Mouse (Mus musculus) brown adipose tissue, adult 24 weeks (tissue): Measurements from ENCODE around the gene Zcchc17. TPM values are rescaled to one million over a fixed set of nuclear protein-coding genes. Genes with fewer than 3 reads are reported as not detected.

Experiments
- H3K27ac ChIP-seq: fragments of 200-500 bp; replicated peaks from 2 replicates; pipeline ENCODE4 v1.5.1; 2012; ENCODE audit warnings: low read depth, mild to moderate bottlenecking, low read length
- H3K4me1 ChIP-seq: fragments of 200-500 bp; 2 replicates; pipeline ENCODE4 v1.6.1; 2012; ENCODE audit warnings: low read length, mixed read lengths; ENCODE audit not compliant: control insufficient read depth, insufficient read depth, insufficient read length
- H3K4me3 ChIP-seq: fragments of 200-500 bp; 2 replicates; pipeline ENCODE4 v1.5.1; 2012; ENCODE audit warnings: low read depth, mild to moderate bottlenecking, low read length, moderate library complexity; ENCODE audit not compliant: insufficient read depth
- polyA plus RNA-seq: library from polyadenylated mRNA; stranded (reverse); fragments of >200 nt; gene quantifications from 2 replicates; pipeline ENCODE4 v1.2.4, GENCODE M21; 2012; ENCODE audit not compliant: missing spikeins, insufficient read depth, insufficient read length

Gene Zcchc17
- polyA plus RNA-seq: 31.0 and 36.4 TPM in 2 replicates

DNA sequence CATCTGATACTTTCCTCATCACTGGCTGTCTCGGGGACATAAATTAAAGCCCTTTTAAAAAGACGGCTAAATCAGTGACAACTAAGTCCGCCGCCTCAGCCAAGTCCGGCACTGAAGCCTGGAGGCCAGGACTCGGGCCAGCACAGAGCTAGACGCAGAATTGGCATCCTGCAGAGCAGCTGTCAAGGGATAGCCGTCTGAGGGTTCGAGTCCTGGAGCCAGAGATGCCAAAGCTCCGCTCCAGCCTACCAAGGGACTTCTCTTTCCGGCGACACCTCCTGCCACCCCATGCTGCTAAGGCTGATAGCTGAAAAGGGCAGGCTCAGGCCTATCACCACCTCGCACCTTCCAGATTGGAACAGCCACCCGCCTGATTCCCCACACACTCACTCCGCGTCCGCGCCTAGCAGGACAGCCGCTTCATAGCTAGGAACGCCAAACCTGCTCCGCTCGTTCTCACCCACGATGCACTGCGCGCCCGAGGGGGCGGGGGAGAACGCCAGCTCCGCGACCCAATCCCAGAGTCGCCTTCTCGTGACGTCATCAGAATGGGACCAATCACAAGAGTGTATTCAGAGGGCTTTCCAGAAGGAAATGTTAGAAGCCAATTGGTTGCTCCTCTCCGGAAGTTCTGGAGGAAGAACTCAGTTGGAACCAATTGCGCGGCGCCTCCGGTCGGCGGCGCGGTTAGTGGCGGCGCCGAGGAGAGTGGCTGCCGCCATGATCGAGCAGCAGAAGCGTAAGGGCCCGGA lies at the start of gene Zcchc17, which contains the start of gene Snrnp40:
Gene Zcchc17 (minus strand): TSS at position 458 of the 752 bp plus-strand sequence.
Gene Snrnp40 (plus strand): TSS at position 647 of the 752 bp plus-strand sequence.
- peak within 1 kb of the TSS; percentile 89 for H3K4me3 ChIP-seq
- peaks cover 4% of the 10 kb centered on the region; the same call in 1 of the 2 replicates for H3K4me1 ChIP-seq
- peak within 1 kb of the TSS; percentile 72 for H3K27ac ChIP-seq

GRCm38 (mm10) chr4:130391265-130391664 lies 31.5 kb upstream of the Zcchc17 start:
- Histone ChIP-seq H3K4me1 (peaks cover 5% of the 10 kb centered on the region; the same call in 1 of the 2 replicates), H3K4me3 (no peak overlapping the region), H3K27ac (0 out of 2 replicates have a peak overlapping the region, but pooled peaks have one; percentile 31)

DNA sequence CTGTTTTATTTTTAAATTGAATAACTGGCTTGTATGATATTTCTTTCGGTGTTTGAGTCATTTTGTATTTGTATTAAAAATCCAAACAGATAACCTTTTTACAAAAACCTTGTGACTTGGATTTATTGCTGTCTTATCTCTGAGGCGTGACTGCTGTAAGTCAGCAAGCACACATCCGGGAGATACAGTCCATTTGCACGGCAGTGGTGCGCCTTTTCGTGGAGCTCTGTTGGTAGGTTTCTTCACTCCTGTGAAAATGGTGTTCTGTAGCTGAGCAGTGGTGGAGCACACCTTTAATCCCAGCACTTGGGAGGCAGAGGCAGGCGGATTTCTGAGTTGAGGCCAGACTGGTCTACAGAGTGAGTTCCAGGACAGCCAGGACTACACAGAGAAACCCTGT lies 30.2 kb upstream of the Zcchc17 start:
- Histone ChIP-seq H3K4me1 (peaks cover 5% of the 10 kb centered on the region), H3K27ac (no peak overlapping the region; the same call in 1 of the 2 replicates), H3K4me3 (no peak overlapping the region)

DNA sequence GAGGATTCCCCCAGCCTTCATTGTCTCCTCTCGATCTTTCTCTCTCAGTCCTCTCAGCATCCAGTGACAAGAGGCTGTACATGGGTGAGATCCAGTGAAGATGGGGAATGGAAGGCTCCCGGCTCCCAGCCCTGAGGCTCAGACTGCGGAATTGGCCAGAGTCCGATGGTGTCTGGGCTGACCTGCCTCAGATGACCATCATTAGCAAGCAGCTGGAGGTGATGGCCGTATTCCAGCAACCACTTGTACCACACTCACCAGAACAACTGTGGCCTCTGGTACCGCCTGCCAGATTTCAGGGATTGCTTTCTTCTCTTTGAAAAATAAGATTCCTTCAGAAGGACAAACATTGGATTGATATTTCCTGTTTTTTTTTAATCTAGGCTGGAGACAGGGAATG lies 29.8 kb upstream of the Zcchc17 start:
- Histone ChIP-seq H3K27ac (peak overlapping the region; percentile 50; the same call in 1 of the 2 replicates), H3K4me3 (no peak overlapping the region), H3K4me1 (peaks cover 5% of the 10 kb centered on the region)

DNA sequence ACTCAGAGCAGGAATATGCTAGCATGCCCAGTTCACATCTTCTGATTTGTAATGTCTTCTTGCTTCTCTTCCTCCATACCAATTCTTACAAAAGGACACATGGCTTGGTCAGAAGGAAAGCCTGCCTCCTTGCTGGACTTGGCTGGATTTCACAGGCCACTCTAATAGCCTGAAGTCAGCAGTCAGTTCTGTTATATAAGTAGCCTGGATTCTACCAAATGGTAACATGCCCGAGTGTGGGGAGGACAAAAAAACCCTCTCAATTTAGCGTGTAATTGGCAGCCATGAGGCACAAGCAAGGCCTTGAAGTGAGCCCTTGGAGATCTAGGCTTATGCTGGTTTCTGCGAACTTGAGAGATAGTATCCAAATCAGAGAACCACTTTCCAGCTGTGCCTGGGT lies 27.5 kb upstream of the Zcchc17 start:
- H3K4me3 ChIP-seq: no peak overlapping the region
- H3K27ac ChIP-seq: peak overlapping the region; percentile 90
- H3K4me1 ChIP-seq: peaks cover 5% of the 10 kb centered on the region

DNA sequence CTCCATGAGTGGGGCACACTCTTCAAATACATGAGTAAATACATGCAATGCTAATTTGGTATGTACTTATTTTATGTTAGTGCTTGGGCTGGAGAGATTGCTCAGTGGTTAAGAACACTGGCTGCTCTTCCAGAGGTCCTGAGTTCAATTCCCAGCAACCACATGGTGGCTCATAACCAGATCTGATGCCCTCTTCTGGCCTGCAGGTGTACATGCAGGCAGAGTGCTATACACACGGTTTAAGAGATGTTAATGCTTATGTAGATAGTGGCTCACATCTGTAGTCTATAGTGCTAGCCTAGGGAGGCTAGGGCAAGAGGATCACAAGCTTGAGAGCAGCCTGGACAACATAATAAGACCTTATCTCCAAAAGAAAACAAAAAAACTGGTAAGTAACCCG lies 20.7 kb upstream of the Zcchc17 start:
- no peak overlapping the region for H3K4me3 ChIP-seq
- no peaks in the 10 kb centered on the region for H3K4me1 ChIP-seq
- H3K27ac ChIP-seq: no peak overlapping the region

GRCm38 (mm10) chr4:130379181-130379580 lies 19.4 kb upstream of the Zcchc17 start:
- H3K27ac ChIP-seq: no peak overlapping the region
- H3K4me1 ChIP-seq: no peaks in the 10 kb centered on the region
- no peak overlapping the region for H3K4me3 ChIP-seq

DNA sequence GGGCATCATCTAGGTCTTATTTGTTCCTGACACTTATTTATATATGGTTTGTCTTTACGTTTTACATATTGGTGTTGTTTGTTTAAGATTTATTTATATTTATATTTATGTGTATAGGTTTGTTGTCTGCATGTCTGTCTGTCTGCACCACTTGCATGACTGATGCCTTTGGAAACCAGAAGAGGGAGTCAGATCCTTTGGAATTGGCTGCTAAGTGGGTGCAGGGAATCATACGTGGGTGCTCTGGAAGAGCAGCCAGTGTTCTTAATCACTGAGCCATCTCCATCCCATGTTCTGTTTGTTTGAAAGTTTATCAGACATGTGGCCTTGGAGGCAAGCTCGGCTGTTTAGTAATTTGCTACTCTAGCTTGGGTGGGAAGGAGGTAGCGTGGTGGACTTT lies 17.8 kb upstream of the Zcchc17 start:
- no peaks in the 10 kb centered on the region for H3K4me1 ChIP-seq
- H3K27ac ChIP-seq: no peak overlapping the region

DNA sequence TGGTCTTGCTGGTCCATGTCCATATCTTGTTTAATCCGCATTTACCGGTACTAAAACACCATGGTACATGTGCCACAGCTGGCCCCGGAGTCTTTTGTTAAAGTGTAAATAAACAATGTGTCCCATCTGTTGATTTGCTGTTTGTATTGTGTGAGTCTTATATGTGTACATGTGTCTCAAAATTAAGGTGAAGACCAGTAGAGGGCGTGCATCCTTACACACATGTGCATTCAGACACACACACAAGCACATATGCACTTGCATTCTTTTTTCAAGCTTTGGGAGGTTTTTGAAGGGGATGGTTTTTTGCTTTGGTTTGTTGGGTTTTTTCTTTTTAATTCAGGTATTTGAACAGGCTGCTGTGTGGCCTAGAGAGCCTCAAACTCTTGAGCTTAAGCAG lies 16.9 kb upstream of the Zcchc17 start:
- H3K4me3 ChIP-seq: no peak overlapping the region
- H3K4me1 ChIP-seq: no peaks in the 10 kb centered on the region
- no peak overlapping the region for H3K27ac ChIP-seq

More for the DNA sequence above, 17.8 kb upstream of the Zcchc17 start:
- no peak overlapping the region for H3K4me3 ChIP-seq

- H3K27ac ChIP-seq: no peak overlapping the region
- H3K4me3 ChIP-seq: peak overlapping the region; percentile 80
- H3K4me1 ChIP-seq: peaks cover 4% of the 10 kb centered on the region; the same call in 1 of the 2 replicates
These were observed 471 bp upstream of the Zcchc17 start for GRCm38 (mm10) chr4:130360238-130360590.

DNA sequence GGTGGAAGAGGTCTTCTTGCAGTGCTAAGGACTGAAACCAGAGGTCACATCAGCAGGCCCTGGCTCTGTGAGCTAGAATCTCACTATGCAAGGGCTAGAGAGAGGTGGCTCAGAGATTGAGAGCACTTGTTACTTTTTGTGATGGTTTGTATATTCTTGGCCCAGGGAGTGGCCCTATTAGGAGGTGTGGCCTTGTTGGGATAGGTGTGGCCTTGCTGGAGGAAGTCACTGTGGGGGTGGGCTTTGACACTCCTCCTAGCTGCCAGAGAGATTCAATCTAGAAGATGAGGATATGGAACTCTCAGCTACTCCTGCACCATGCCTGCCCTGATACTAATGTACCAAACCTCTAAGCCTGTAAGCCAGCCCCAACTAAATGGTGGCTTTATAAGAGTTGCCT lies 1.8 kb downstream of the Zcchc17 start:
- H3K4me1 ChIP-seq: peaks cover 4% of the 10 kb centered on the region; the same call in 1 of the 2 replicates
- H3K27ac ChIP-seq: no peak overlapping the region
- no peak overlapping the region for H3K4me3 ChIP-seq

DNA sequence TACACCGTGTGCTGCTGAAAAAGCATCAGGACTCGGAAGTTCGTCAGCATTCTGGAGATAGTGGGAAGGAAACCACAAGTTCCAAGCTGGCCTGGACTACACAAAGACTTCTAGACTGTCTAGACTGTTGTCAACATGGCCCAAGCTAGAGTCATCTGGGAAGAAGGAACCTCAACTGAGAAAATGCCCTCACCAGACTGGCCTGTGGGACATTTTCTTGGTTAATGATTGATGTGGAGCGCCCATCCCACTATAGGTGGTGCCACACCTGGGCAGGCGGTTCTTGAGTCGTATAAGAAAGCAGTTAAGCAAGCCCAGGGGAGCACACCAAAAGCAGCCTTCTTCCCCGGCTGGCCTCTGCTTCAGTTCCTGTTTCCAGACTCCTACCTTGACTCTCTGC lies 7.2 kb downstream of the Zcchc17 start:
- Histone ChIP-seq H3K4me3 (no peak overlapping the region), H3K27ac (no peak overlapping the region), H3K4me1 (no peaks in the 10 kb centered on the region)

GRCm38 (mm10) chr4:130350690-130351422 lies 8.9 kb downstream of the Zcchc17 start:
- no peak overlapping the region for H3K4me3 ChIP-seq
- no peak overlapping the region for H3K27ac ChIP-seq
- H3K4me1 ChIP-seq: no peaks in the 10 kb centered on the region

GRCm38 (mm10) chr4:130349666-130350065 lies 10.1 kb downstream of the Zcchc17 start:
- H3K4me3 ChIP-seq: no peak overlapping the region
- no peak overlapping the region for H3K27ac ChIP-seq
- H3K4me1 ChIP-seq: no peaks in the 10 kb centered on the region

DNA sequence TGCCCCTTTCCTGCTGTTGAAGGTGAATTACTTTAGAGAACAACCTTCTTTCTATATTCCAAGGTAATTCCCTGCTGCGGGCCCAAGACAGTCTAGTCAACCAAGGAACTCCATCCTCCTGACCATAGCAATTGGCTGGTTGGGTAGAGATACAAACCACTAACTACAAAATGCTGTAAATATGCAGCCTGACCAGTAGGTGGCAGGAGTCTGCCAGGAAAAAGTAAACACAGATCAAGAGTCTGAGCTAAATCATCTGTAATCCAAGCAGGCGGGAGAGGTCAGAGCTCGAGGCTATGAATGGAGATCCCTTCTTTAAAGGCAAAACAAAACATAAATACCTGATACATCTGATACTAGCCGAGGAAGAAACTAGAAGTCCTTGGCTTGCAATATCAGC lies 18.1 kb downstream of the Zcchc17 start:
- no peak overlapping the region for H3K27ac ChIP-seq
- no peak overlapping the region for H3K4me3 ChIP-seq
- no peaks in the 10 kb centered on the region for H3K4me1 ChIP-seq
